Mouse (Mus musculus) MEL (cell line): ENCODE data around the gene Nckap5l.

Experiments
- EP300 ChIP-seq, 2 experiments: IDR thresholded peaks; 2 replicates each; pipeline ENCODE4 v1.6.1; 2011; ENCODE audit warnings: improper control_type of control experiment in 2 of 2, low read length in 2 of 2, low read depth in 1 of 2, mild to moderate bottlenecking in 1 of 2
- POLR2AphosphoS2 ChIP-seq: IDR thresholded peaks from 2 replicates; pipeline ENCODE4 v1.6.1; 2011; ENCODE audit warnings: low read length, improper control_type of control experiment

DNA sequence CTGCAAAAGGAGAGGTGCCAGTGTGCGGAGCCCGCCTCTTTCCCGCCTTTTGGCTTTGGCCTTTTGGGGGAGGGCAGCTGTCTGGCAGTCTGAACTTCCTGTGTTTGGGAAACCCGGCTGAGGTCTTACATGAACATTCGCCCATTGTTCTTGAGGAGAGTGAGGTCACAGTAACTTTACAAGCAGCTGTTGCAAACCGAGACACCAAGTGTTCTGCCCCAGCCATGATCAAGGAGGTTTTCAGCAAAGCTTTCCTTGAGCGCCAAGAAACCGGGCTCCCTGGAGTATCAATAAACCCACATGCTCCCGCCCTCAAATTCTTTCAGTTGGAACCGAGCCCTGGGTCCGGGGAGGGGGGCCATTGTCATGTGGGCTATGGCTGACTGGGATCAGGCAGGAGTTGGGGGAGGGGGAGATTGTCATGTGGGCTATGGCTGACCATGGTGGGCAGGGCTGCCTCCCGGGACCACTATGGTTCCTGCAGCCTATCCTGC is 37.0 kb downstream of the Nckap5l start:
- TF ChIP-seq POLR2AphosphoS2: no peak
- TF ChIP-seq EP300 (IDR thresholded peaks at IDR 0.05; ENCODE audit: low read depth in 1 of 2, low read length in 2 of 2): no peak
